In the genomic region with DNA sequence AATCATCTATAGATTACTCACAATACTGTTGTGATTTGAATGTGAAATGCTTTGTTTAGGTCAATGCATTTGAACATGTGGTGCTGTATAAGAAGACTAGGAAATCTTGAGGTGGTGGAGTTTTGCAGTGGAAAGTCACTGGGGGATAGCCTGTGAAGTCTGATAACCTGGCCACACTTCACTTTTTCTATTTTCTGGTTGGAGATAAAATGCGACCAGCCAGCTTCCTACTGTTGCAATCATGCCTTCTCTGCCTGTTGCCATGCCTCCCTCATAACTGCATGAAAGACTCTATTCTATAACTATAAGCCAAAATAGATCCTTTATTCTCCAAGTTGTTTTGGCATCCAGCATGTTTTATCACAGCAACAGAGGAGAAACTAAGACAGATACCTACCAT, we compare ENCODE assay signal across 16 mouse cellular contexts.
"Had no signal": no experiment of that assay in that cellular context is flagged by ENCODE, and none has a peak within 500 bp of the region (broad histone marks: within the 10 kb centered on the region; RNA-seq: fewer than 3 reads in every experiment).

No protein-coding gene starts in this region.

- H3K4me3 ChIP-seq: neural tube, embryonic 12.5 days; neural tube, embryonic 13.5 days; neural tube, embryonic 15.5 days; stomach, embryonic 15.5 days had no signal

- H3K9me3 ChIP-seq: neural tube, embryonic 12.5 days; neural tube, embryonic 13.5 days; neural tube, embryonic 15.5 days; stomach, embryonic 15.5 days had no signal

- H3K27me3 ChIP-seq: neural tube, embryonic 12.5 days; neural tube, embryonic 13.5 days; neural tube, embryonic 15.5 days; stomach, embryonic 15.5 days had no signal

- H3K4me1 ChIP-seq: neural tube, embryonic 12.5 days; neural tube, embryonic 13.5 days; neural tube, embryonic 15.5 days; stomach, embryonic 15.5 days had no signal

- H3K36me3 ChIP-seq: neural tube, embryonic 12.5 days; neural tube, embryonic 13.5 days; neural tube, embryonic 15.5 days; stomach, embryonic 15.5 days had no signal

- H3K9ac ChIP-seq: neural tube, embryonic 12.5 days; neural tube, embryonic 13.5 days; neural tube, embryonic 15.5 days; stomach, embryonic 15.5 days had no signal

- H3K27ac ChIP-seq: neural tube, embryonic 12.5 days; neural tube, embryonic 13.5 days; neural tube, embryonic 15.5 days; stomach, embryonic 15.5 days; stomach, postnatal 0 days had no signal

- H3K4me2 ChIP-seq: neural tube, embryonic 12.5 days; neural tube, embryonic 13.5 days; neural tube, embryonic 15.5 days; stomach, embryonic 15.5 days had no signal

- DNase-seq: retina, postnatal 1 day; right cerebral cortex, adult 18-20 months; right cerebral cortex, postnatal 14 days; right cerebral cortex, postnatal 25 days; right cerebral cortex, postnatal 4 days; thymus, adult 18-20 months; thymus, adult 2 months; thymus, postnatal 14 days; thymus, postnatal 25 days; thymus, postnatal 36 days; thymus, postnatal 4 days had no signal
